ENCODE assay signal across 1 mouse cellular context in genomic region chr1:181150827-181151534, GRCm38 (mm10).
TF ChIP-seq lines count a peak whose summit lies in the region.

No protein-coding gene starts in this region.

TF ChIP-seq in CH12.LX, 34 proteins besides CTCF, POLR2A, EP300 and RAD21 (continued from another document):
- peak; percentile 98 for TF ChIP-seq HCFC1 (IDR thresholded peaks at IDR 0.05; ENCODE audit: low read depth, low read length)
- TF ChIP-seq NELFE (IDR thresholded peaks at IDR 0.05; ENCODE audit: low read depth, low read length) = peak; percentile 75
- TF ChIP-seq E2F4 (IDR thresholded peaks at IDR 0.05; ENCODE audit: insufficient replicate concordance, low read depth, low read length) = no peak
- no peak for TF ChIP-seq USF1 (IDR thresholded peaks at IDR 0.05; ENCODE audit: low read depth, low read length)
- peak; percentile 58 for TF ChIP-seq ETS1 (conservative IDR thresholded peaks at IDR 0.05; ENCODE audit: low read depth, low read length)
- TF ChIP-seq IRF4 (IDR thresholded peaks at IDR 0.05; ENCODE audit: low read depth, low read length) = peak; percentile 95
- no peak for TF ChIP-seq CHD1 (IDR thresholded peaks at IDR 0.05; ENCODE audit: low read depth, low read length)
- peak; percentile 64; the same call in 1 of the 2 replicates for TF ChIP-seq UBTF (IDR thresholded peaks at IDR 0.05; ENCODE audit: low read depth, low read length)
